Mouse (Mus musculus): ENCODE data around the gene Dynlt1c.
"Not testable (repeated sequence)": the region's sequence is repeated elsewhere in the genome, so short reads cannot be mapped to it uniquely, and the experiment has no call there.

Dynlt1c gene

DNA sequence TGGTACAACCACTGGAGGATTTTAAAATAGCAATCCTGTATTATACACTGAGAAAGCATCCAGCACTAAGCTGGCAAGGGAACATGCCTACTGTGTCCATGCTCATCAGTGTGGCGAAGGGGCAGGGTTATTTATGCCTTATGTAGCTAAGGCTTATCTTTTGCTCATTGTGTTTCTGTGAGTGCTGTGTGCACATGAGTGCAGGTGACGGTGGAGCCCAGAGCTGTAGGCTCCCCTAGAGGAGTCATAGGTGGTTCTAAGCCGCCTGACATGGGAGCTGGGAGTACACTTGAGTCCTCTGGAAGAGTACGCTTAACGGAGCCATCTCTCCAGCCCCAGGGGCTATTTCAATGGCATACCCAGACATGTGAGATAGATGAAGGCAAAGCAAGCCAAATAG is 17.8 kb downstream of the Dynlt1c start:
- not testable (repeated sequence) for DNase-seq (ENCODE audit: inconsistent ontology term)

DNA sequence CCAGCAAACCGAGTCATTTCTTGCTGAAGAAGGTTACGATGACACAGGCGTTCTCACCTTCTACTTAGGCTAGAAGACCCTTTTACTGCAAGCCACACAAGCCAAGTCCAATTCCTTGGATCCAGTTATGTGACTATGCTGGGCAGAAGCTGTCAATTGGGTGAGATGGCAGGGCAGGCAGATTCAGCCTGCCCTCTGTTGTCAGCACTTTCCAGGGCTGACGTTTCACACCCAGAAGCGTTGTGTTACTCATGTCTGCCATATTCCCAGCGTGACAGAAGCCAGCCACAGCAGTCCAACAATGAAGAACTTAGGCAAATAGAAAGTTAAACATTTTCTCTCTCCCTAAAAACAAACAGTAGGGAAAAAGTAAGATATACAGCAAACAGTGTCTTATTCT is 18.6 kb downstream of the Dynlt1c start:
- not testable (repeated sequence) for DNase-seq (ENCODE audit: inconsistent ontology term)

DNA sequence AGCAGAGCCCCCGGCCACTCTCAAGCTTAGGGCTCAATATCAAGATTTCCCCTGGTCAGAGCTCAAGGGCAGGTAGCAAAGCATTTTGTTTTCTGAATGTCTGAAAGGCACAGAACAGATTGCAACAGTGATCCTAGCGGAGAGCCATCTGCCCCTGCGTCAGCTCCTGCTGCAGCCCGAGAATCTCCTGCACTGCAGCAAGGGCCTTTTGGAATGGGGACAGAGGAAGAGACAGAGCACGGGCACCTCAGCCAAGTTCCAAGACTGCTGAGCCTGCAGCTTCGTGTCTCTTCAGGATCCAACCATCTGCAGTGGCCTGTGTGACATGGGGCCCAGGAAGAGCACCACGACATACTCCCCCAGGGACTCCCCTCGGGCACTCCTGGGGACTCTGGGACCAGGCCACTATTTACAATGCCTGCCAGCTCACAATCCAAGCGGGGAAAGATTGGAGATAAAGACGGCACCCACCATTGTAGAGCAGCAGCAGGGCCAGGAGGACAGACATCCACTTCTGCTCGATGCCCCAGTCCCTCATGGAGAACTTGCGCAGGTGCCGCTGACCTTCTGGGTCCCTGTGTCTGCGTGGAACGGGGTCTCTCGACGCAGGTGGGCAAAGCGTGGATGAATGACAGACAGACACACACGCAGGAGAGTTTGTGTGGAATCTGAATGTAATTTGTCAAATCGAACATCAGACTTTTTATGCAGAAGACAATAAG is 19.4 kb downstream of the Dynlt1c start:
- DNase-seq (ENCODE audit: inconsistent ontology term): not testable (repeated sequence)

DNA sequence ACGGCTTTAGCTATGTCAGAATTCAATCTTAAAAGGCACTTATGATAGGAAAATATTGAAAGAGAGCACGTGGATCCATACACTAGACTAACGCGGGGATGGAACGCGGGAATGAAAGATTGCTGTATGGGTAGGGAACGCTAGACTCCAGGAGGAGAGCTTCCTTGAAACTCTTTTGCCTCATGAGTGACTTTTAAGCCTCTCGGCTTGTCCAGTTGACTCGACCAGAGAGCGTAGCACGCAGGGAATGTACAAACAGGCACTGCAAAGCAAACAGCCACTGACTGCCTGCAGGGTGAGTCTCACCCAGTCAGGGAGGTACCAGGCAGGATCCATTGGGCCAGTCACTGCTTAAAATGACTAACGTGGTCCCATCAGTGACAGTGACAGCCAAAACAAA is 20.5 kb downstream of the Dynlt1c start:
- DNase-seq (ENCODE audit: inconsistent ontology term): not testable (repeated sequence)

DNA sequence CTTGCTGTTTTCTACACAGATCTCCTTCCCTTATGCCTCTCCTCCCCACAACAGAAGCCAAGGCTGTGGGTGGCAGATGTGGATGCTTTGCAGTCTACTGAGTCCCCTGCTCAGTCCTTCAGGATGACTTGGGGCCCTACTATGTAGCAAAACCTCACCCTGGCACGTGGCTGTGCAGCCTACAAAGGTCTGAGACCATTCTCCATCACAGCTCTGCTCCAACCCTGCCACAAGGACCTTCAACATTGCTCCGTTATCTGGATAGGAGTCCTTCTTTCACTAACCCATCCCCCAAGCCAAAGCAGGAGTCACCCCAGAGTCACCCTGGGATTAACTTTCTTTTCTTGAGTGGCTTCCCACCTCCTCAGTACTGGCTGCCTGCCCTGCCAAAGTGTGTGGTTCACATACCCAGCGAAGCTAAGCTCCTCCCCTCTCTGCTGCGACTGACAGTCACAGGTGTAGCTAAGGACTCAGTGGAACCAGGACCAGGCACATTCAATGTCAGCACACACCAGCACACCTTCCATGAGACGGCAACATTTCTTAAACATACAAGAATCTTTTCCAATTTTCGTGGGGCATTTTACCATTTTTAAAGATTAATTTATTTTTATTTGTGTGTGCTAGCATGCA is 23.6 kb downstream of the Dynlt1c start:
- not testable (repeated sequence) for DNase-seq (ENCODE audit: inconsistent ontology term)

DNA sequence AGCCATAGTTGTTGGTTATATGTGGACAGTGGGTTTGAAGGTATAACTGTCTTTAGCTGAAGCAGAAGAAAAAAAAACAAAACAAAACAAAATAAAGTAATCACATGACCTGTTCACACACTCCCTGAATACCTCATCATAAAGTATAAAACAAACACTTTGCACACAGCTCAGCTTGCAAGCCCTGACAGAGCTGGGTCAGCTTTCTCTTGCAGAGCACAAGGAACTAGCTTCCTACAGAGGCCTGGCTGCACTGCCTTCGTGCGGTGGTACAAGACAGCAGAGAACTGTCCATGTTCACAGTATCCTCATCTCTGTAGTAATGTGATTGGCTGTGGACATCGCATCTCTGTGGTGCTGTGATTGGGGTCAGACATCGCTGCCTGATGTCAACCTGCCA is 28.9 kb downstream of the Dynlt1c start:
- DNase-seq (ENCODE audit: inconsistent ontology term): not testable (repeated sequence)

DNA sequence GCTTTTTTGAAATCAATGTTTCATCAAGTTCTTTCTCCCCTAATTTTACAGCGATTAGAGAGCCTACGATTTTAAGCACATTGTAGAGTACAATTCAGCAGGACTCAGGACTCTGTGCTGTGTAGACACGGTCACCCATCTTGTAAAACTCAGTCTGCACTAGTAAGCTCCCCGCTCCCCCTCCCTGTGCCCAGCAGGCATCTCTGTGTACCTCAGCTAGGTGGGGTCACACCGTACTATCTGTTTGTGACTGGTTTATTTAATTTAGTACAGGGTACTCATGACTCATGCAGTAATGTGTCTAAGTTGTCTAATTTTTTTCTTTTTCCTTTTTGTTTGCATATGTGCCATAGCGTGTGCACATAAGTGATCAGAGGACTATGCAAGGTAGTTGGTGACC is 31.4 kb downstream of the Dynlt1c start:
- DNase-seq (ENCODE audit: inconsistent ontology term): not testable (repeated sequence)

DNA sequence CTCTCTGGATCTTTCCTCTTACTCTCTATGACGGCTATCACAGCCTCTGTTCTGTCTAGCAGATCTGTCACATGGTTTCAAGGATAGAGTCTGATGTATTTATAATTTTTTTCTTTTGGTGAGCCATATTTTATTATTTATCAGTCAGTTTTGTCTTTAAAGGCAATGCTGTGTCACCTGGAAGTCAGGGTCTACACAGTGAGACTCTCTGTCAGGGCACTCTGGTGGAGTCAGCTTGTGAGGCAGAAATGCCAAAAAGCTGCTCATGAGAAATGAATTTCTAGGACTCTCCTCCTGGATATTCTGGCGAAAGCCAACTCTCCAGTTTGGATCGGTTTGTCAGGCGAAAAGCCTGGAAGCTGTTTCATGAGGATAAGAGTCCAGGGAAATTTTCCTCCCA is 34.3 kb downstream of the Dynlt1c start:
- not testable (repeated sequence) for DNase-seq (ENCODE audit: inconsistent ontology term)

DNA sequence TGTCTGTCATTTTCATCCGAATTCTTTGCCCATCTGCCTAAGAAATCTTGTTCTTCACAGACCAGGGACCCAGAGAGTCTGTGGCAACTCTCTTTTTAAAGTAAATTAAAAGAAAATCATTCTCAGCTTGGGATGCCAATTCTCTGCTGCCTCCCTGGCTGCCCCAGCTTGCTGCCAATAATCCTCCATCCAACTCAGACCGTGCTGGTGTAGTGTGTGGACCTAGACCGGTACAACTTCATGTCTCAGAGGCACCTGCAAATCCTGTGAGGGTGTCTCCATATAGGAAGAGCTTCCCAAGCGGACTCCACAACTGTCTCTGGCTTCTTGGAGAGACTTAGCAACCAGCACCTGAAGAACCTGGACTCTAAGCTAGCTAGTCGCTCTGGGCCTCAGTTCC is 35.4 kb downstream of the Dynlt1c start:
- no peak for DNase-seq (ENCODE audit: inconsistent ontology term)

DNA sequence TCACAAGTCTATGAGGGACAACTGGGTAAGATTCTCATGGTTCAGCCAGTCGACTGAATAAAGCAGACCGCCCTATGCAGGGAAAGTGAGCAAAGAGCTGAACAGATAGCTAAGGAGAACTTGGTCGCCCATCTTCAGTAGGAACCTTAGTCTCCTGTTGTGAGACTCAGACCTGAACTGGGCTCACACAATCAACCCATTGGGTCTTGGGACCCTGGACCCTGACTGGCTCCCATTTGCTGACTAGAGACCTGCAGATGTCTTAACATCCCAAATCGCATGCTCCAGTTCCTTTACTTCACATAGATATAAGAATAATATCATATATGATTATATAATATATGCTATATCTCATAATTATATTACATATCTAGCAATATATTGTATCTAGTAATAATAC is 36.0 kb downstream of the Dynlt1c start:
- DNase-seq (ENCODE audit: inconsistent ontology term): not testable (repeated sequence)

DNA sequence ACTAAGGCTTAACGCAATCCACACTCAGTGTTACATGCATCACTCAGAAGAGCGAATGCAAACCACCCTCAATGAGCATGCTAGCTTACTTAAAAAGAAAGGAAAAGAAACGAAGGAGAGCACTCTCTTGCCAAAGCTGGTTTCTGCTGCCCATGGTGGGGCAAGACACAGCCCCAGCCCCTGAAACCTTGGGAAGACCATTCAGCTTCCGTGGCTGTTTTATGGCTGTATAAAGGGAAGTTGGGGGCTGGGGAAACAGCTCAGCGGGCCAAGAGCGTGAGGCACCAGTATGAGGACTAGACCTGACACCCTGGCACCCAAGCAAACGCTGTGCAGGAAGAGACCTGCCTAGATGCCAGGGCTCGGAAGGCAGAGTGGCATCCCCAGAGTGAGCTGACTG is 37.0 kb downstream of the Dynlt1c start:
- not testable (repeated sequence) for DNase-seq (ENCODE audit: inconsistent ontology term)

DNA sequence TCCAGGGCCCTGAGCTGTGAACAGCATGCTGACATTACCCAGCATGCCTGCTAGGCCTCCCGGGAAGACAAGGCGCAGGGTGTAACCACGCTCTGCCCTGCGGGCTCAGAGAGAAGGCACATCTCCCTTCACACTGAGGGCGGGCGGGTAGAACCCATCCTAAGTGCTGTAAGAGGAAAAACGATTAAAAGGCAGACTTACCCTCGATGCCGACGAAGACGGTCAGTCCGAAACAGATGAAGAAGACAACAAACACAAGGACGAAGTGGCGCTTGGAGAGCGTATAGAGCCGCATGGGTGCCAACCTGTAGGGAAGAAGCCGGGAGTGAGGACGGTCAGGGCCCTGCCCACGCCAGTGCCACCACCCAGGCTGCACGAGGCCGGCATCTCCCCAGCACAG is 38.0 kb downstream of the Dynlt1c start:
- not testable (repeated sequence) for DNase-seq (ENCODE audit: inconsistent ontology term)

DNA sequence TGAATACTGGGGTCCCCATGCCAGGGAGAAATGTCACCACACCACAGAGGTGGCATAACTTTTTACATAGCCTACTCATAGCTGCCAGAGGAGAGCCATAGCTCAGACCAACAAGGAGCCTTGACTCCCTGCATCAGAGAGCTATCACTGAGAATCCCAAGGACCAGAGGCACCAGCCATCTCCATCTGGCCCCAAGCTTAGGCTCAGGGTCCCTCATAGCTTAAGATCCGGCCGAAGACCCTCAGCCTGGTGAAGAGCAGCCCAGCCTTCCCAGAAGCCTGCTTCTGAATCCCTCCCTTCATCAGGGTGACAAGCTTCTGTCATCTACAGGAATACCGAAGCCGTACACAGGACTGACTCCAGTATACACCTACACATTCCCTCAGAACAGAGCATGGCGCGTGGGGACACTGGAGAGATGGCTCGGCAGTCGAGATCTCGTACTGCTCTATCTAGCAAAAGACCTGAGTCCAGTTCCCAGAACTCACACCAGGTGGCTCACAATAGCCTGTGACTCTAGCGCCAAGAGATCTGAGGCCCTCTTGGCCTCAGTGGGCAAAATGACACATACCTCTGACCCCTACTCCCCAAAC is 38.7 kb downstream of the Dynlt1c start:
- DNase-seq (ENCODE audit: inconsistent ontology term): not testable (repeated sequence)

DNA sequence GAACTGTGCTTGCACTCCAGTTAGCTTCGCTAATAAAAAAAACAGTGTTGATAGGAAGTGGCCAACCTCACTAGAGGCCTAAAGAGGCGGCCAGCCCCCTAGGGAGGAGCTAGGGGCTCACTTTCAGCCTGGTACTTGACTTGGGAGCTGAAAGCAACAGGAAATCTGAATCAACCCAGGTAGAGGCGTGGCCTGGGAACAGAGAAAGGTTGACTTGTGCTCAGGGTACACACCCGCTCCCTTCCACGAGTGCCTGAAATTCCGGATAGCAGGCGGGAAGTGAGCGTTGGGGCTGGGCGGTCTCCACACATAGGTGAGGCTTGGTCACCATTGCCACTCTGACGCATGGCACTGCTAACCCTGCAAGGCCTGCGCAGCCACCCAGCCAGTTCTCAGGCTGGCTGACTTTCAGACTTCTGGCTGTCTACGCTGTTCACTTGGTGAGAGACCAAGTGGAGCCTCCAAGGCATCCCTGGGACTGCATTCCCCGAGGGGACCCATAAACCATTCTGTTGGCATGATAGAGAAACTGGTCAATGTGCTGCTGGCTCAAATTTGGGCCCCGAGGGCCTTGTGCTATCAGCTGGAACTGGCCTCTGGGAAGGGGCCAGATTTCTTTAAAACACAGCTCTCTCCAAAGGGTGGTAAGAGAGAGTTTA is 39.4 kb downstream of the Dynlt1c start:
- not testable (repeated sequence) for DNase-seq (ENCODE audit: inconsistent ontology term)

DNA sequence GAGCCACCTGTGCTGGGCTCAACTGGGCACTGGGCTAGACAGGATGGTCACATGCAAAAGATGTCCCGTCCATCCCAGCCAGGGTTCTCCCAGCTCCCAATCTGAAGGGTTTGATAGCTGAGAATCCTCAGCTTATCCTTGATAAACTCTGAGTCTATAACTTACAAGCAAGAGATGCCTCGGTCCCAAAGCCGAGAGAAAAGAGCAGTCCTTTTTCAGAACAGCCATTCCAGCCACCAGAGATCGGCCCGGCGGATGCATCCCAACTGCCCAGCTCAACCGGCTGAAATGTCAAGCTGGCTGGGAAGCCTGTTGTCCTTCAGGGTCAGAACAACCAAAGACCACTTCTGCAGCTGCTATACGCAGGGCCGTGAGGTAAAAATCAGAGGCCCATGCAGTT is 42.7 kb downstream of the Dynlt1c start:
- not testable (repeated sequence) for DNase-seq (ENCODE audit: inconsistent ontology term)

DNA sequence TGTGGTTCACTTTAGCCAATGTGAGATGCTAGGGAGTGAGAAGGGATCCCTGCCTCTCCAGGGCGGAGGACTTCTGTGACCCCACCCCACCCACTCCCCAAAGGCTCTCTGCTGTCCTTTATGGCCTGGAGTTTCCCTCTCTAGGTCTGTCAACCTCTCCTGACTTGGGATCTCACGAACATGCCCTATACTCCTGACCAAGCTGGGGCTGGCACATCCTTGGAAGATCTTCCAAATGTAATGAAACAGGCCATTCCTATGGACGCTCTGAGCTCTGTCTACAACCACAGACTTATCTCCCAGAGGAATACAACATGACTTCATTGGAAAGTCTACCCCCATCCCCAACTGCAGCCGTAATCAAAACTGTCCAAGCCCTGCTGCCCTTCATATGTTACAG is 43.2 kb downstream of the Dynlt1c start:
- not testable (repeated sequence) for DNase-seq (ENCODE audit: inconsistent ontology term)

DNA sequence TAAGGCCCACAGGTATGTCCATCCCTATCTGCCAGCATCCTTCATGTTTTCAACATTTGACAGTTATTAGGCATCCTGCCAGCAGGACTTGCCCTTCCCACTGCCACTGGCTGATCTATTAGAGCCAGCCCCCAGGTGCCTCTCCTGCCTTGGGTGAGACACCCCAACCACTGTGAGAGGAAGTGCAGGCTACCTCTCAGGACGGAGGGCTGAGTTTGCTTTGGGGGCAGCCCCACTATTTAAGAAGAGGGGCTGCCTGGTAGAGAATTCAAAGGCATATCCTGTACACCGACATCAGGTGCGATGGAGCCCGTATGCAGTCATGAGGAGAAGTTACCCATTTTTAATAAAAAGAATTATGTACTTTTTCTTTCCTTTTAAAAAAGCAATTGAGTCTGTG is 44.2 kb downstream of the Dynlt1c start:
- DNase-seq (ENCODE audit: inconsistent ontology term): not testable (repeated sequence)

DNA sequence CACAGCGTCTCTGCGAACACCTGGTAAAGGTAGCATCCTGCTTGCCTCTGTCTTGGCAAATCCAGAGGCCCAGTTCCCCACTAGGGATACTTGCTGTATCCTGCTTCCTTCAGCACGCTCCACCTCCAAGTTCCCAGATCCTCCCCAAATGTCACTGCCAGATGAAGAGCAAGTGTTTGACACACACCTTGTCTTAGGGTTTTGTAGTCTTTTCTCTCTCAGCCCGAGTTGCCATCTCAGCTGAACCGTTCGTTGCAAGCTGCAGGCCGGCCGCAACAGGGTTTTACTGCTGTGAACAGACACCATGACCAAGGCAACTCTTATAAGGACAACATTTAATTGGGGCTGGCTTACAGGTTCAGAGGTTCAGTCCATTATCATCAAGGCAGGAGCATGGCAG is 45.4 kb downstream of the Dynlt1c start:
- DNase-seq (ENCODE audit: inconsistent ontology term): not testable (repeated sequence)

DNA sequence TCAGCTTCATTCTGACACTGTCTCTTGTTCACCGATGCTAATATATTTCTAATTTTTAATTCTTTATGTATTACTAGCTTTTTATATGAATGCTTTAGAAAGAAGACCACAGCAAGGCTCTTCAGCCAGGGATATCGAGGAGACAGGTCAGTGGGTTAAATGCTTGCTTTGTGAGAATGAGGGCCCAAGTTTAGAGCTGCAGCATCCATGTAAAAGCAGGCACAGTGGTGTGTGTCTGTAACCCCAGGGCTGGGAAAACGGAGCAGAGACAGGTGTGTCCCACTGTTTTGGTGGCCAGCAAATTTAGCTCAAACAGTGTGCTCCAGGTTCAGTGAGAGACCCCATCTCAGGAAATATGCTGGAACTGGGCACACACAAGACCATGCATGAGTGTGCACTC is 46.0 kb downstream of the Dynlt1c start:
- DNase-seq (ENCODE audit: inconsistent ontology term): not testable (repeated sequence)

DNA sequence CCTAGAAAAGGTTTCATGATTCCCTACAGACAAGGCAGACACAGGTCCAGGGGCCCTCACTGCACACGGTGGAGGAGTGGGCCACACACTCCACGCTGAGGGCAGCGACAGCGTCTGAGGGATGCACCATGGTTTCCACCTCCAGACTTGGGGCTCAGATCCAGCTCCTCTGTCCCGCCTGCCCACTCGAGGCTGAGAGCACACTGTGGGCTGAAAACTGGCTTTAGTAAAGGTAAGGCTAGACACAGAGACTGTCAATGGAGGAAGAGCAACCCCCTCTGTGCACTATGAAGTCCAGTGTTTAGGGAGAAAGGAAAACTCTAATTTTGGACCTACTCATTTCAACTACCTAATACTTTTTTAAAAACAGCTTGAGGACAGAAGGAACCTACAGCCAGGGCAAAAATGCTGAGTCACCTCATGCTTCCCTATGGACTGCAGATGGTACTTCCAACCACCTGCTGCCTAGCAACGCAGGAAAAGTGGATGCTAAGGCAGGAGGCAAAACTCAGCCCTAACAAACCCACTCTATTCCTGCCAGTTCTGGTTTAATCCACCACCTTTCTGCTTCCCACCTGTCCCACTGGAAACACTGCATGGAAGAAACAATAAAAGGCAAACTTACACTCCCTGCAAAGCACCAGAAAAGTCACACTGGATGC is 49.6 kb downstream of the Dynlt1c start:
- not testable (repeated sequence) for DNase-seq (ENCODE audit: inconsistent ontology term)

DNA sequence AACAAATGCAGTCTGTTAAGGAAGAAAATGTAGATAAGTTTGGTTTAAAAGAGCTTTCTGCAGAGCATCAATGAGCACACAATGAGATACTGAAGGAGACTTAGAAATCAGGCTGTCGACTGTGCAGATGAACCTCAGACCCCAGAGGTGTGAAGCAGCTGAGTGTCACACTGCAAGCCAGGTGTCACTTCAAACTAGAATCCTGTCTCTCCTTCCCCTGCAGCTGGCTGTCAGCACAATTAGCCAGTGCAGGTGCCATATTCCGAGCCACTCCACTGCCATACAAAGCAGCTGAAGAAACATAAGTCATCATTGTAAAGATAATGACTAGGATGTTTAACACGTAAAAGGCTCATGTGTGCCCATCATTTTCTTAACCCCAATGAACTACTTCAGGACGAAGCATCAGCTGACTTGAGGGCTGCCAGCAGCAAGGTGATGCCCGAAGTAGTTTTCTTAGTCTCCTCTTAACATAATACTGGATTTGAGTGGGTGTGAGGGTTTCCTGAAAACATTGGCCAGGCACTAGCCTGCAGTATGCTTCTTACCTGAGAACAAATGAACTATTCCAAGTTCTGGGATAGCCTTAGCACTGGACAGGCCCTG is 52.0 kb downstream of the Dynlt1c start:
- not testable (repeated sequence) for DNase-seq (ENCODE audit: inconsistent ontology term)
